Mouse (Mus musculus) cerebral cortex, adult 2 months (tissue): ENCODE results near the gene Atf6b.

ENCODE experiments used
- WGBS: fragments of 180-500 bp; shearing (Covaris S2); methylation state at CpG from one replicate; pipeline ENCODE4 v1.1.7; 2018; 5-methylcytosine and 5-hydroxymethylcytosine counted together

Gene Atf6b

GRCm38 (mm10) chr17:34646906-34647787 is at the start of gene Atf6b:
TSS of gene Atf6b (plus strand) at chr17:34647146.
- WGBS: 1% methylated on average over 66 of the region's 66 CpGs

DNA sequence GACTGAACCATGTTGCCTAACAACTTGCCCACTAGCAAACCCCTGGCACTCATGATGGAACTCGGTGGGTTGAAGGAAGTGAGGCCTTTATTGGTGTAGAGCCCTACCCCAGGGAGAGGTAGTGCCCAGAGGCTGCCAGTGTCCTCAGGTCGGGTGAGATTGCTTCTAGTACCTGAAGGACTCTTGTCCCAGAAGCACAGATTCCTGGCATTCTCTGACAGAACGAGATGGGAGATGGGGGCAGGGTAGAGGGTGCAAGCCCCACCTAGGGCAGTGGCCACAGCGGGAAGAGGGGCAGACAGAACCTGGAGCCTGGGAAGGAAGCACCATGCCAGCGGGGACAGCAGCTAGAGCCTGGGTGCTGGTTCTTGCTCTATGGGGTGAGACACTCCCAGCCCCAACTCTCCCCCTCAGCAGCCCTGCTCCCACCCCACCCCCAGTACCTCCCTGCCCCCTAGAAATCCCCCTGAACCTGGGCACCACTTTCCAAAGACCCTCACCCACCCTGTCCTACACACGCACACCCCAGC is 49.3 kb upstream of the Atf6b start, which contains the start of gene Ager:
Gene Ager, plus strand, starts transcription at position 297 of the 530 bp plus-strand sequence.
- WGBS: 18% methylated on average over 6 of the region's 6 CpGs

GRCm38 (mm10) chr17:34599891-34600290 is 47.1 kb upstream of the Atf6b start:
- WGBS: 68% methylated on average over 9 of the region's 9 CpGs

GRCm38 (mm10) chr17:34601796-34602195 is 45.1 kb upstream of the Atf6b start:
- WGBS: 84% methylated on average over 12 of the region's 12 CpGs

DNA sequence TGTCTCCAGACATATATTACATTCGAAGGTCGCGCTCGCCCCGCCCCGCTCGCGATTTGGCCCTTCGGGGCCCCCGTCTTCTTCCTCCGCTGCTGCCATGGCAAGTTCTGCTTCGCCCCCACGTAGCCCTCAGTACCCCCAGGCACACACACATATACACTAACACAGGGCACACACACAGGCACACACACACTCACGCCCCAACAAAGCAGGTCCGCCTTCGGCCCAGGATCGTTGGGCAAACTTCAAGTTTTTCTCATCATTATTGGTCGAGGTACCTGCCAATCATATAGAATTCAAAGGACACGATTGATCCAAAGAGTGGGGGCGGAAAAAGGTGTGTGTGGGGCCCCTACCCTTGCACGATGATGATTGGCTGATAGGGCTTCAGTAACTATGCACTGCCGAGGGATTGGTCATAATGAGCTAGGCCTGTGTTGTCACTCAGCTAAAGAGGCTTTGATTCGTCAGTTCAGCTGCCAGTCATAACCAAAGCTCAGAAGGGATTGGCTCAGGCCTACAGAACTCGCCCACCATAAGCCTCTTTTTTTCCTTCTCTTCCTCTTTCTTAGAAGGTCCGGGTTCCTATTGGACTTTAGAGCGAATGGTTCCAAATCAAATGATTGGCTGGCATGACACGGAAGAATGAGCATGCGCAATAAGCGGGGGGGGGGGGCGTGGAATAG is 43.4 kb upstream of the Atf6b start, which contains the start of gene Rnf5:
Gene Rnf5, minus strand, starts transcription at position 316 of the 686 bp plus-strand sequence.
- WGBS: under 1% methylated on average over 30 of the region's 30 CpGs

GRCm38 (mm10) chr17:34604061-34604508 is 42.9 kb upstream of the Atf6b start, which contains the start of gene Agpat1:
TSS of gene Agpat1 (plus strand) at chr17:34604262.
- 0% methylated on average over 35 of the region's 35 CpGs for WGBS

DNA sequence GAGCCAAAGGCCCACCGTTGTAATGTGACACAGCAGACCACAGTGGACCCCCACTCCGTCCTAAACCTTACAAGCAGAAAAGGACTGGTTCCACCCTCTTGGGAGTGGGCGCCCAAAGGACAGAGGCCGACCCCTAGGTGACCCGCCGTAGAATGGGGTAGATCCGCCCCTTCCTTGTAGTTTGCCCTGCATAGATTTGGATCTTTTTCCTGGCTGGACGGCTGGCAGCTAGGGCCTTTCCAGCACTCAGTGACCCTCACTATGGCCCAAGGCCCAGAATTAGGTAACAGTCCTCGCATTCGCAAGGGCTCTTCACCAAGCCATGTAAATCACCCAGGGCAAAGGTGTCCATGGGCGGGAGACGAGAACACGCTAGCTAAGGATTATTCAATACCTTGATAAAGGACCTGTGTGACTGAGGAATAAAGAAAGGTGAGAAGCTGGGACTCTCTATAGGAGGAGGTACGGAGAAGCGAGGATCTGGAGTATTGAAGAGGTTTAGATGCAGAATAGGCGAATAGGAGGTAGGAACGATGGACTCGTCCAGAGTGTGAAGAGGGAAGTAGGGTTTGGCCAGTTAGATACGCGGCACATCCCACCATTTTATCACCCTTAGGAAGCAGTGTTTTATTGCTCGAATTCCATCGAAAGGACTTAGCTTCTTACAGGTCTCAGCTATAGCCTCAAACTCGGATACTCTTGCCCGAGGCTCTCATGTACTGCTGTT is 42.3 kb upstream of the Atf6b start:
- WGBS: 13% methylated on average over 24 of the region's 24 CpGs

DNA sequence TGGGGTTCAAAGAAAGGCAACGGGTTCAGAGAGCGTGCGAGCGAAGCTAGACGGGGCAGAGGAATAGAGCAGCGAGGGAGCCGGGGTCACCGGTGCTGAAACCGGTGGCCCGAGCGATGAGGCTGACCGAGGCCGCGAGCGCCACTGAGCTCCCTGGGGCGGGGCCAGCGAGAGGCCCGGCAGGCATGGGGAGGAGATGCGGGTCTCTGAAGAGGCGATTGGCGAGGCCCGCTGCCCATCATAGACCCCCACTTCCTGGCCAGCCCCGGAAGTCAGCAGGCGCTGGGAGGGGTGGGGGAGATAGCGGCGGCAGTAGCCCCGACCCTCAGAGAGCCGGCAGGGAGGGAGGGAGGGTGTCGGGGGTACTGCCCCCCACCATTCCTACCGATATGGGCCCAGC is 41.3 kb upstream of the Atf6b start:
- WGBS: under 1% methylated on average over 30 of the region's 30 CpGs

- 13% methylated on average over 32 of the region's 32 CpGs for WGBS
Observed at GRCm38 (mm10) chr17:34606186-34607039, 40.5 kb upstream of the Atf6b start.

DNA sequence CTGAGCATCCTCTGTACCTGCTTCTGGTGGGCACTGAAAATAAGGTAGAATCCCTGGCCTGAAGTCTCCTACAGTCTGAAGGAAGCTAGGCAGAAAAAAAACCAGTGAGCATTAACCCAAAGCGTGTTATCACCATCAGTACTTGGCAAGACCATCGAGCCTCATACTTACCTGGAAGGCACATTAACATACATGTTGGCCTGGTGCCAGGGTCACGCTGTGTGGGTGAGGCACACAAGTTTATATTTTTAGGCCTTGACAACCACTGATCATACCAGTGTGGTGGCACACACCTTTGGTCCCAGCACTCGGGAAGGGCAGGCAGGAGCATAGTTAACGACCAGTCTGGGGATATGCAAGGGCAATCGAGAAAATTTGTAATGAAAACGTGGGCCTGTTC is 38.9 kb upstream of the Atf6b start:
- whole genome bisulfite sequencing: 66% methylated on average over 7 of the region's 7 CpGs

DNA sequence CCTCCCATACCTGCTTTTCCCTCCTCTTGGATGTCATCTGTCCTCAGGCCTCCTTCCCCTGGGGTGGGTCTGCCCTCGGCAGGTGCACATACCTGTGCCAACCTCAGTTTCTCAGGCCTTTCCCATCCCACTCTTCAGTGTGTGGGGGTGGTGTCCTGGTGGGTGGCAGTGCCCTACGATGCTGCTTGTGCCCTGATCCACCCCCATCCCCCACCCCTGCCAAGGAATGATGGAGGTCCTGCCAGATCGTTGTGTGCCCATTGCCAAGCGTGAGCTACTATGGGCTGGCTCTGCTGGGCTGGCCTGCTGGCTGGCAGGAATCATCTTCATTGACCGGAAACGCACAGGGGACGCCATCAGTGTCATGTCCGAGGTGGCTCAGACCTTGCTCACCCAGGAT is 35.9 kb upstream of the Atf6b start:
- WGBS: 78% methylated on average over 8 of the region's 8 CpGs

DNA sequence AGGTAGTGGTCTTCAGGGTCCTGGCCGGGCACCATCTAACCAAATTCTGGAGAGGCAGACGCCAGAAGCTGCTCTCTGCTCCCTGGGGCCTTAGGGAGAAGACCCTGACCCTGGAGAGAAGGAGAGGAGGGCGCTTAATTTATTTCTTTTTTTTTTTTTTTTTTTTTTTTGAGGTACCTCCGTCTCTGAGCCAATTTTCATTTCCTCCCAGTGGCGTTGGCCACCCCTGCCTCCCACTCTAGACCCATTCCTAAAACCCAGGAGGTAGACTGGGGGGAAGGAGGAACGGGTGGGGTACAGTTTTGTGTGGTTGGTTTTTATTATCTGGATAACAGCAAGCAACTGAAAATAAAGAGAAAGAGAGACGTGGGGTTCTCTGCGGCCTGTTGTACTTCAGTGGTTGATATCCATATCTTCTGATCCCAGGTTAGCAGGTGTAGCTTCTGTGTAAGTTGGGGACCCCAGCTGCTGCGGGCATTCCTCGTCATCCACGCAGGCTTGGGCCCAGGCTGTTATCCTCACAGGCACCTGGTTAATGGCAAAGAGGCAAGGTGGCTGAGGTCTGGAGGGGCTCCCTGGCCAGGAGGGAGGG is 33.8 kb upstream of the Atf6b start:
- WGBS: 65% methylated on average over 11 of the region's 11 CpGs

DNA sequence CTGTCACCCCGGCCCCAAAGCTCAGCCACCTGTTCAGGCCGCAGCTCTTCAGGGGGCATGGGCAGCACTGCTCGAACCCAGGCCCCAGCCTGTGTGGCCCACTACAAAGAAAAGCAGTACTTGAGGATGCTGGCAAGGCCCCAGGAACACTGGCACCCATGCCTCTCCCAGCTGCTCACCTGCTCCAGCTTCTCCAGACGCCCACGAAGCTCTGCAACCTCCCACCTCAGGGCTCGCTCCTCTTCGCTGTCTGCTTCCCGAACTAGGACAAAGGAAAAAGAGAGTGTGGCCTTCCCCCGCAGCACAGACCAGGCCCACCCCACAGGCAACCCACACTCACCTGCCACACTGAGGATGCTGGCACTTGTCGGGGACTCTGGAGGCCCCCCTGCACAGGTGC is 33.1 kb upstream of the Atf6b start:
- WGBS: 71% methylated on average over 10 of the region's 10 CpGs

DNA sequence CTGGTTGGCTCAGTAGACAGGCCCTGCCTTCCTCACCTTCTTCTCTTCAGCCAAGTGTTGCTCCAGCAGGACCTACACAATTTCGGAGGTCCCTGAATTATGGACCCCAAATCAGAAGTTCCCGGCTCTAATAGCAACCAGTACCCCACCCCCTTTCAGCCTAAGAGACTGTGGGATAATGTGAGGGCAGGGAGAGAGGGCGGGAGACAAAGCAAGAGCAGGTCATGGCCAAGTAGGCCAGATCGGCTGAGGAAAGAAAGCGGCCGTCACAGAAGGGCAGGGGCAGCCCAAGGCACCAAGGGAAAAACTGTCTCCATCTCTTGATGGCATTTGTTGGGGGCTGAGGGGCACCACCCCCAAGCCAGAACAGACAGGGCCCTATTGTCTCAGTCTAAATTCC is 31.1 kb upstream of the Atf6b start, which contains the start of gene Egfl8:
Gene Egfl8, minus strand, starts transcription at position 101 of the 400 bp plus-strand sequence.
- WGBS: 49% methylated on average over 6 of the region's 6 CpGs

DNA sequence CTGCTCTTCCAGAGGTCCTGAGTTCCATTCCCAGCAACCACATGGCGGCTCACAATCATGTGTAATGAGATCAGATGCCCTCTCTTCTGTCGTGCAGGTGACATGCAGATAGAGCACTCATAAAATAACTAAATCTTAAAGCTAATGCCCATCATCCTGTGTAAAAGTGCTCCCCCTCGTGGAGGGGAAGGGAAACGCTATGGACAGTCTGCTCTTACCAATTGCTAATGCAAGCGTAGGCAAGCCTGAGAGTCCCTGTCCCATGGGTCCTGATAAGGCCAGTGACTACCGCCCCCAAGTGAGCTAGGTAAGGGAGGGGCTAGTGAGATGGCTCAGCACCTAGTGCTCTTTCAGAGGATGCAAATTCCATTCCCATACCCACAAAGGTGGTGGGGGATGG is 27.9 kb upstream of the Atf6b start:
- 25% methylated on average over 6 of the region's 6 CpGs for WGBS

GRCm38 (mm10) chr17:34621006-34621405 is 25.9 kb upstream of the Atf6b start:
- 93% methylated on average over 8 of the region's 8 CpGs for WGBS

DNA sequence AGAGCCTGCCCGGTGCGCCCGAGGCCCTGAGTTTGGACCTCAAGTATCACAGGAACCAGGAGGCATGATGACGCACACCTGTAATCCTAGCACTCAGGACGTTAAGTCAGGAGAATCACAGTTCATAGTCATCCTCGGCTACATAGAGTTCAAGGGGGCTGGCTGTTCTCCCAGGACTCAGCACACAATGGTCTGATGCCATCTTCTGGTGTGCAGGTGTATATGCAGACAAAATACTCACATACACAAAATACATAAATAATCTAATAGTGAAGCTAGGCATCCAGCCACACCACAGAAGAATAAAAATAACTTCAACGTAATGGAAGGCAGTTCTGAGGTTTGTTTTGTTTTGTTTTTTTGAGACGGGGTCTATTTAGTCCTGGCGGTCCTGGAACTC is 23.8 kb upstream of the Atf6b start:
- WGBS: 80% methylated on average over 9 of the region's 9 CpGs

DNA sequence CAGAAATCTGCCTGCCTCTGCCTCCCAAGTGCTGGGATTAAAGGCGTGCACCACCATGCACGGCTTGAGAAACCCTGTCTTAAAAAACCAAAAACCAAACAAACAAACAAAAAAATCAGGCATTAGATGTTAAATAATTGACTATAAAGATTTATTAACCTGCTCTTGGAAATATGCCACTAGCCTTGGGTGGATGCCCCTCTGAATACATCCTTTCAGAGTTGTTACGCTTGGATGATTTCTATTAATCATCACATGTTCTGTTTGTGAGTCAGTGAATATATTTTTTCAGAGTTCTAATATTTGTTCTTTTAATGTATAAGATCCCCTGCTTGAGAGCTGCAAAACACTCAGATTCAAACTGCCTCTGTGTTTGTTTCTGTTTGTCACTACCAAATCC is 22.0 kb upstream of the Atf6b start:
- WGBS: 91% methylated on average over 3 of the region's 3 CpGs

- WGBS: 43% methylated on average over 16 of the region's 16 CpGs
Observed at GRCm38 (mm10) chr17:34626062-34626772, 20.7 kb upstream of the Atf6b start.

- 1% methylated on average over 18 of the region's 18 CpGs for WGBS
Observed at GRCm38 (mm10) chr17:34626773-34627092, 20.2 kb upstream of the Atf6b start.
